Mouse (Mus musculus): ENCODE measurements at regions not wholly inside any gene's neighbourhood (a gene's known extent, or its start where the extent isn't known, plus 50 kb on each side); places are given as distances from the start of the nearest gene placed in this dataset.

- no peak overlapping the region for H3K4me2 ChIP-seq (ENCODE audit: low read length)
- WGBS: 18% methylated on average over 13 of the region's 13 CpGs
- no peak overlapping the region for H3K27ac ChIP-seq (ENCODE audit: low read depth, low read length)
- no peak overlapping the region for H3K9ac ChIP-seq (ENCODE audit: low read depth, low read length)
- H3K4me3 ChIP-seq (ENCODE audit: low read length): no peak overlapping the region
- H3K4me1 ChIP-seq (ENCODE audit: control insufficient read depth, insufficient read depth, low read depth, low read length): peaks cover 7% of the 10 kb centered on the region
- no peaks in the 10 kb centered on the region for H3K27me3 ChIP-seq (replicated peaks; ENCODE audit: control insufficient read depth, insufficient read depth, low read length)
- H3K9me3 ChIP-seq (ENCODE audit: control insufficient read depth, low read length): no peaks in the 10 kb centered on the region
- no peak for ATAC-seq
- H3K36me3 ChIP-seq (ENCODE audit: control insufficient read depth, insufficient read depth, low read length): no peaks in the 10 kb centered on the region
Observed at GRCm38 (mm10) chr11:56150825-56151342, 110.1 kb upstream of the Nmur2 start.

- 57% methylated on average over 1 of the region's 1 CpGs for WGBS
- H3K36me3 ChIP-seq (ENCODE audit: control insufficient read depth, insufficient read depth, low read length): no peaks in the 10 kb centered on the region
- H3K27me3 ChIP-seq (replicated peaks; ENCODE audit: control insufficient read depth, insufficient read depth, low read length): no peaks in the 10 kb centered on the region
- no peaks in the 10 kb centered on the region for H3K9me3 ChIP-seq (ENCODE audit: control insufficient read depth, low read length)
- no peak overlapping the region for H3K27ac ChIP-seq (ENCODE audit: low read depth, low read length)
- no peak overlapping the region for H3K4me2 ChIP-seq (ENCODE audit: low read length)
- H3K4me3 ChIP-seq (ENCODE audit: low read length): no peak overlapping the region
- H3K9ac ChIP-seq (ENCODE audit: low read depth, low read length): no peak overlapping the region
- H3K4me1 ChIP-seq (ENCODE audit: control insufficient read depth, insufficient read depth, low read depth, low read length): peaks cover 7% of the 10 kb centered on the region
- ATAC-seq: no peak
Observed at GRCm38 (mm10) chr11:56149752-56150151, 108.9 kb upstream of the Nmur2 start.

- Histone ChIP-seq H3K4me2 (ENCODE audit: low read length) (no peak overlapping the region), H3K27me3 (replicated peaks; ENCODE audit: control insufficient read depth, insufficient read depth, low read length) (no peaks in the 10 kb centered on the region), H3K9me3 (ENCODE audit: control insufficient read depth, low read length) (no peaks in the 10 kb centered on the region), H3K4me1 (ENCODE audit: control insufficient read depth, insufficient read depth, low read depth, low read length) (peaks cover 7% of the 10 kb centered on the region), H3K4me3 (ENCODE audit: low read length) (no peak overlapping the region), H3K9ac (ENCODE audit: low read depth, low read length) (no peak overlapping the region), H3K36me3 (ENCODE audit: control insufficient read depth, insufficient read depth, low read length) (no peaks in the 10 kb centered on the region), H3K27ac (ENCODE audit: low read depth, low read length) (no peak overlapping the region)
- ATAC-seq: no peak
- 86% methylated on average over 1 of the region's 1 CpGs for WGBS
Observed at GRCm38 (mm10) chr11:56148956-56149355, 108.1 kb upstream of the Nmur2 start.

- H3K9ac ChIP-seq (ENCODE audit: low read depth, low read length): no peak overlapping the region
- no peak overlapping the region for H3K4me2 ChIP-seq (ENCODE audit: low read length)
- no peaks in the 10 kb centered on the region for H3K9me3 ChIP-seq (ENCODE audit: control insufficient read depth, low read length)
- H3K4me3 ChIP-seq (ENCODE audit: low read length): no peak overlapping the region
- no peaks in the 10 kb centered on the region for H3K36me3 ChIP-seq (ENCODE audit: control insufficient read depth, insufficient read depth, low read length)
- no peak overlapping the region for H3K27ac ChIP-seq (ENCODE audit: low read depth, low read length)
- no peaks in the 10 kb centered on the region for H3K27me3 ChIP-seq (replicated peaks; ENCODE audit: control insufficient read depth, insufficient read depth, low read length)
- peaks cover 7% of the 10 kb centered on the region for H3K4me1 ChIP-seq (ENCODE audit: control insufficient read depth, insufficient read depth, low read depth, low read length)
- WGBS: 47% methylated on average over 5 of the region's 5 CpGs
- peak; percentile 37; the same call in 1 of the 2 replicates for ATAC-seq
Observed at GRCm38 (mm10) chr11:56146708-56147107, 105.9 kb upstream of the Nmur2 start.

- ATAC-seq: peak; percentile 73
- no peaks in the 10 kb centered on the region for H3K36me3 ChIP-seq (ENCODE audit: control insufficient read depth, insufficient read depth, low read length)
- WGBS: 23% methylated on average over 15 of the region's 15 CpGs
- no peak overlapping the region for H3K27ac ChIP-seq (ENCODE audit: low read depth, low read length)
- H3K4me3 ChIP-seq (ENCODE audit: low read length): no peak overlapping the region; the same call in 1 of the 2 replicates
- H3K9ac ChIP-seq (ENCODE audit: low read depth, low read length): no peak overlapping the region
- peak overlapping the region; percentile 48 for H3K4me2 ChIP-seq (ENCODE audit: low read length)
- H3K27me3 ChIP-seq (replicated peaks; ENCODE audit: control insufficient read depth, insufficient read depth, low read length): no peaks in the 10 kb centered on the region
- no peaks in the 10 kb centered on the region for H3K9me3 ChIP-seq (ENCODE audit: control insufficient read depth, low read length)
- H3K4me1 ChIP-seq (ENCODE audit: control insufficient read depth, insufficient read depth, low read depth, low read length): peaks cover 2% of the 10 kb centered on the region; the same call in 1 of the 2 replicates
Observed at GRCm38 (mm10) chr11:56131339-56131823, 90.6 kb upstream of the Nmur2 start.

GRCm38 (mm10) chr11:56116553-56117232 is 75.9 kb upstream of the Nmur2 start:
- ATAC-seq: peak; percentile 48; the same call in 1 of the 2 replicates
- Histone ChIP-seq H3K27me3 (replicated peaks; ENCODE audit: control insufficient read depth, insufficient read depth, low read length) (no peaks in the 10 kb centered on the region), H3K36me3 (ENCODE audit: control insufficient read depth, insufficient read depth, low read length) (no peaks in the 10 kb centered on the region), H3K9me3 (ENCODE audit: control insufficient read depth, low read length) (no peaks in the 10 kb centered on the region), H3K27ac (ENCODE audit: low read depth, low read length) (no peak overlapping the region), H3K4me3 (ENCODE audit: low read length) (no peak overlapping the region), H3K9ac (ENCODE audit: low read depth, low read length) (no peak overlapping the region), H3K4me2 (ENCODE audit: low read length) (no peak overlapping the region), H3K4me1 (ENCODE audit: control insufficient read depth, insufficient read depth, low read depth, low read length) (no peaks in the 10 kb centered on the region)
- WGBS: 47% methylated on average over 12 of the region's 12 CpGs

- Histone ChIP-seq H3K27ac (ENCODE audit: low read depth, low read length) (no peak overlapping the region), H3K27me3 (replicated peaks; ENCODE audit: control insufficient read depth, insufficient read depth, low read length) (no peaks in the 10 kb centered on the region), H3K4me2 (ENCODE audit: low read length) (no peak overlapping the region), H3K9ac (ENCODE audit: low read depth, low read length) (no peak overlapping the region), H3K4me3 (ENCODE audit: low read length) (no peak overlapping the region), H3K4me1 (ENCODE audit: control insufficient read depth, insufficient read depth, low read depth, low read length) (no peaks in the 10 kb centered on the region; the same call in 1 of the 2 replicates), H3K36me3 (ENCODE audit: control insufficient read depth, insufficient read depth, low read length) (no peaks in the 10 kb centered on the region), H3K9me3 (ENCODE audit: control insufficient read depth, low read length) (no peaks in the 10 kb centered on the region)
- peak; percentile 73; the same call in 1 of the 2 replicates for ATAC-seq
- WGBS: 8% methylated on average over 3 of the region's 3 CpGs
Observed at GRCm38 (mm10) chr11:56107929-56108328, 67.1 kb upstream of the Nmur2 start.

- 30% methylated on average over 4 of the region's 4 CpGs for WGBS
- H3K4me3 ChIP-seq (ENCODE audit: low read length): no peak overlapping the region
- H3K4me1 ChIP-seq (ENCODE audit: control insufficient read depth, insufficient read depth, low read depth, low read length): no peaks in the 10 kb centered on the region; the same call in 1 of the 2 replicates
- H3K9ac ChIP-seq (ENCODE audit: low read depth, low read length): no peak overlapping the region
- no peaks in the 10 kb centered on the region for H3K9me3 ChIP-seq (ENCODE audit: control insufficient read depth, low read length)
- no peaks in the 10 kb centered on the region for H3K36me3 ChIP-seq (ENCODE audit: control insufficient read depth, insufficient read depth, low read length)
- no peak overlapping the region for H3K4me2 ChIP-seq (ENCODE audit: low read length)
- no peaks in the 10 kb centered on the region for H3K27me3 ChIP-seq (replicated peaks; ENCODE audit: control insufficient read depth, insufficient read depth, low read length)
- no peak overlapping the region for H3K27ac ChIP-seq (ENCODE audit: low read depth, low read length)
- no peak for ATAC-seq
Observed at GRCm38 (mm10) chr11:56105632-56106031, 64.8 kb upstream of the Nmur2 start.

GRCm38 (mm10) chr11:56092891-56093290 is 52.1 kb upstream of the Nmur2 start:
- Histone ChIP-seq H3K4me2 (ENCODE audit: low read length) (no peak overlapping the region), H3K9ac (ENCODE audit: low read depth, low read length) (no peak overlapping the region), H3K4me3 (ENCODE audit: low read length) (no peak overlapping the region), H3K4me1 (ENCODE audit: control insufficient read depth, insufficient read depth, low read depth, low read length) (no peaks in the 10 kb centered on the region), H3K27ac (ENCODE audit: low read depth, low read length) (no peak overlapping the region), H3K9me3 (ENCODE audit: control insufficient read depth, low read length) (no peaks in the 10 kb centered on the region), H3K27me3 (replicated peaks; ENCODE audit: control insufficient read depth, insufficient read depth, low read length) (no peaks in the 10 kb centered on the region), H3K36me3 (ENCODE audit: control insufficient read depth, insufficient read depth, low read length) (no peaks in the 10 kb centered on the region)
- ATAC-seq: no peak
- 43% methylated on average over 2 of the region's 2 CpGs for WGBS

Data from hindbrain, embryonic 16.5 days (tissue).